Mouse (Mus musculus) cortical plate, adult 2 months (tissue): ENCODE results near the gene Hsf2bp.

Source experiments
- CTCF ChIP-seq: fragments of 200-500 bp; IDR thresholded peaks from 2 replicates; pipeline ENCODE4 v1.5.1; 2011; ENCODE audit warnings: mild to moderate bottlenecking, control low read depth, low read length; ENCODE audit not compliant: insufficient read depth; ENCODE audit errors: extremely low read depth
- POLR2A ChIP-seq: fragments of 200-500 bp; IDR thresholded peaks from 2 replicates; pipeline ENCODE4 v1.6.1; 2011; ENCODE audit warnings: mild to moderate bottlenecking, low read length, control low read depth; ENCODE audit not compliant: insufficient read depth; ENCODE audit errors: extremely low read depth

GRCm38 (mm10) chr17:32068381-32068780, 32.2 kb upstream of the Hsf2bp start:
- TF ChIP-seq CTCF (no peak), POLR2A (no peak)
